ENCODE assay signal across 13 mouse cellular contexts in the genomic region with DNA sequence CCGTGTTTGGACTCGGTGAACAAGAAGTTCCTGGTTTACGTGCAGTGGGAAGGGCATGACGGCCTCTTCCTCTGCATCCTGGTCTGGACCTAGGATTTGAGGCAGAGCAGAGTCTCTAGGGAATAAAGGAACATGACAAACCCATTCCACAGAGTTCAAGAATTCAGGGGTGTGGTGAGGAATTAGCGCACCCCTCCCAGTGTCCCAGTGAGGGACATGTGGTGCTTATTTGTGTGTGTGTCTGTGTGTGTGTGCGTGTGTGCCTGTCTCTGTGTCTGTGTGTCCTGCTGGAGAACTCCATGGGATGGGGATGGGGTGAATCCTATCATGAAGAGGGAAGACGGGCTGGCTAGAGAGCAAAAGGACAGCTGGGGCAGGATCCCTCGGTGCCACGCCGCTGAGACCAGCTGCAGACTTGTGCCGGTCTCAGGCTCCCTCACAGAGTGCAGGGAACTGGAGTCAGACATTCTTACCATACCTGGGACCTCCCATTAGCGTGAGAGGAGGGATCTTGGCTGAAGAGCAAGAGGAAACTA. TPM values are rescaled to one million over a fixed set of nuclear protein-coding genes. Genes with fewer than 3 reads are reported as not detected.
DNase-seq lines count a peak whose midpoint lies in the region; ATAC-seq and TF ChIP-seq lines count a peak whose summit lies in the region.
"Had no signal": no experiment of that assay in that cellular context is flagged by ENCODE, and none has a peak within 500 bp of the region (broad histone marks: within the 10 kb centered on the region; RNA-seq: fewer than 3 reads in every experiment).

No protein-coding gene starts in this region.

- TF ChIP-seq CTCF in gastrocnemius, adult 2 months (IDR thresholded peaks at IDR 0.05): no peak
- TF ChIP-seq CTCF in stomach, postnatal 0 days (IDR thresholded peaks at IDR 0.05; ENCODE audit: low read depth): no peak

- H3K36me3 ChIP-seq in stomach, embryonic 15.5 days: no peaks in the 10 kb centered on the region
- H3K36me3 ChIP-seq in stomach, postnatal 0 days (ENCODE audit: control insufficient read depth, insufficient read depth, low read length): no peaks in the 10 kb centered on the region
- H3K36me3 ChIP-seq in hindbrain, embryonic 12.5 days: no peaks in the 10 kb centered on the region

- H3K9me3 ChIP-seq in stomach, embryonic 15.5 days: no peaks in the 10 kb centered on the region
- H3K9me3 ChIP-seq in stomach, postnatal 0 days (ENCODE audit: control insufficient read depth, low read length): no peaks in the 10 kb centered on the region
- H3K9me3 ChIP-seq in hindbrain, embryonic 12.5 days (replicated peaks): no peaks in the 10 kb centered on the region

- no peak for TF ChIP-seq EP300 in stomach, postnatal 0 days (optimal IDR thresholded peaks at IDR 0.05)

- DNase-seq in gastrocnemius, adult 2 months: peak; percentile 68
- DNase-seq in gastrocnemius, postnatal 10 days: no peak
- DNase-seq in stomach, postnatal 0 days (ENCODE audit: low spot score): no peak
- DNase-seq in kidney, postnatal 25 days: peak; percentile 40 to 62
- DNase-seq in left cerebral cortex, postnatal 4 days: no peak
- DNase-seq: adrenal gland, postnatal 14 days; lung, postnatal 4 days had no signal

- intact Hi-C loops in gastrocnemius, adult 2 months (cut with DNase I): no loop called here
- intact Hi-C loops in left cerebral cortex, postnatal 4 days (cut with DNase I): no loop called here

- no peak overlapping the region for H3K9ac ChIP-seq in stomach, embryonic 15.5 days
- H3K9ac ChIP-seq in stomach, postnatal 0 days (ENCODE audit: low read length): no peak overlapping the region
- H3K9ac ChIP-seq in hindbrain, embryonic 12.5 days: no peak overlapping the region

- 67% methylated on average over 12 of the region's 12 CpGs for WGBS in stomach, embryonic 15.5 days
- WGBS in stomach, postnatal 0 days: 62% methylated on average over 12 of the region's 12 CpGs
- WGBS in hindbrain, embryonic 12.5 days: 70% methylated on average over 12 of the region's 12 CpGs

- no peak for ATAC-seq in stomach, embryonic 15.5 days (ENCODE audit: insufficient read depth, low FRiP score, low read depth)
- no peak; the same call in 1 of the 2 replicates for ATAC-seq in stomach, postnatal 0 days (ENCODE audit: low FRiP score, low TSS enrichment)
- ATAC-seq in frontal cortex, adult (ENCODE audit: low TSS enrichment): no peak
- ATAC-seq in hindbrain, embryonic 12.5 days (ENCODE audit: low FRiP score): no peak

- peaks cover 24% of the 10 kb centered on the region for H3K4me1 ChIP-seq in stomach, embryonic 15.5 days
- no peaks in the 10 kb centered on the region; the same call in 1 of the 2 replicates for H3K4me1 ChIP-seq in stomach, postnatal 0 days (replicated peaks; ENCODE audit: control insufficient read depth, insufficient read depth)
- H3K4me1 ChIP-seq in hindbrain, embryonic 12.5 days: 0 out of 2 replicates have a peak, but pooled peaks cover 3% of the 10 kb centered on the region

- no peak overlapping the region for H3K4me3 ChIP-seq in gastrocnemius, adult 2 months
- no peak overlapping the region for H3K4me3 ChIP-seq in stomach, embryonic 15.5 days (replicated peaks)
- H3K4me3 ChIP-seq in stomach, postnatal 0 days (ENCODE audit: low read depth, low read length): no peak overlapping the region
- H3K4me3 ChIP-seq in hindbrain, embryonic 12.5 days: no peak overlapping the region

- no peak overlapping the region for H3K4me2 ChIP-seq in stomach, embryonic 15.5 days
- no peak overlapping the region for H3K4me2 ChIP-seq in stomach, postnatal 0 days (replicated peaks; ENCODE audit: low read depth)
- H3K4me2 ChIP-seq in hindbrain, embryonic 12.5 days (replicated peaks): no peak overlapping the region

- H3K27ac ChIP-seq in gastrocnemius, adult 2 months: peak overlapping the region; percentile 63
- H3K27ac ChIP-seq in stomach, embryonic 15.5 days: peak overlapping the region; percentile 12; the same call in 1 of the 2 replicates
- no peak overlapping the region for H3K27ac ChIP-seq in stomach, postnatal 0 days (replicated peaks)
- no peak overlapping the region for H3K27ac ChIP-seq in hindbrain, embryonic 12.5 days

- H3K27me3 ChIP-seq in stomach, embryonic 15.5 days (replicated peaks): peaks cover 12% of the 10 kb centered on the region; the same call in 1 of the 2 replicates
- no peaks in the 10 kb centered on the region for H3K27me3 ChIP-seq in stomach, postnatal 0 days (ENCODE audit: control insufficient read depth, insufficient read depth, low read length)
- H3K27me3 ChIP-seq in hindbrain, embryonic 12.5 days: peaks cover 56% of the 10 kb centered on the region

RNA-seq across cellular contexts. Expression of a gene that starts 13.1 kb away (rescaled TPM):
- total RNA-seq in gastrocnemius, adult 2 months (2021): 10 to 100 TPM; 29.1 to 54.8 TPM
- 10 to 100 TPM; 37.0 to 47.7 TPM for total RNA-seq in gastrocnemius, postnatal 10 days (2021)
- 8.5 and 13.5 TPM in 2 replicates for polyA plus RNA-seq in stomach, embryonic 15.5 days (2015; fragmentation: Nextera tagmentation; extraction: Ambion mirVana)
- polyA plus RNA-seq in stomach, postnatal 0 days (2015; fragmentation: Nextera tagmentation; extraction: Ambion mirVana): 14.5 and 15.6 TPM in 2 replicates
- under 1 TPM; 0.38 to 0.50 TPM for total RNA-seq in left cerebral cortex, postnatal 4 days (2021)
- polyA plus RNA-seq in hindbrain, embryonic 12.5 days (2016; fragmentation: Nextera tagmentation; extraction: Ambion mirVana): 3.7 and 4.1 TPM in 2 replicates

RNA-seq across cellular contexts. Expression of a gene that starts 30.2 kb away (rescaled TPM):
- total RNA-seq in gastrocnemius, adult 2 months (2021): under 1 TPM; 0.20 to 0.33 TPM
- total RNA-seq in gastrocnemius, postnatal 10 days (2021): 1 to 10 TPM; 4.7 to 6.5 TPM
- 25.4 and 30.3 TPM in 2 replicates for polyA plus RNA-seq in stomach, embryonic 15.5 days (2015; fragmentation: Nextera tagmentation; extraction: Ambion mirVana)
- polyA plus RNA-seq in stomach, postnatal 0 days (2015; fragmentation: Nextera tagmentation; extraction: Ambion mirVana): 12.5 and 14.4 TPM in 2 replicates
- total RNA-seq in left cerebral cortex, postnatal 4 days (2021): 1 to 10 TPM; 2.2 to 2.8 TPM
- polyA plus RNA-seq in hindbrain, embryonic 12.5 days (2016; fragmentation: Nextera tagmentation; extraction: Ambion mirVana): 9.4 and 14.3 TPM in 2 replicates
- total RNA-seq: adrenal gland, postnatal 14 days; common myeloid progenitor, adult 5-6 weeks; liver, adult 2 months had no signal
- polyA plus RNA-seq: liver, adult 2 months had no signal

RNA-seq across cellular contexts. Expression of a gene that starts 38.6 kb away (rescaled TPM):
- total RNA-seq in gastrocnemius, adult 2 months (2021): 1 to 10 TPM in 1 of 2 experiments, under 1 TPM in 1; 0.56 to 1.5 TPM
- total RNA-seq in gastrocnemius, postnatal 10 days (2021): 10 to 100 TPM; 20.3 to 26.0 TPM
- 8.5 and 8.7 TPM in 2 replicates for polyA plus RNA-seq in stomach, embryonic 15.5 days (2015; fragmentation: Nextera tagmentation; extraction: Ambion mirVana)
- polyA plus RNA-seq in stomach, postnatal 0 days (2015; fragmentation: Nextera tagmentation; extraction: Ambion mirVana): 7.3 and 8.6 TPM in 2 replicates
- 1 to 10 TPM in 1 of 2 experiments, under 1 TPM in 1; 0.62 to 1.6 TPM for total RNA-seq in left cerebral cortex, postnatal 4 days (2021)
- polyA plus RNA-seq in hindbrain, embryonic 12.5 days (2016; fragmentation: Nextera tagmentation; extraction: Ambion mirVana): 4.9 and 5.1 TPM in 2 replicates

RNA-seq across cellular contexts. Expression of a gene that starts 48.8 kb away (rescaled TPM):
- not detected for total RNA-seq in gastrocnemius, adult 2 months (2021)
- total RNA-seq in gastrocnemius, postnatal 10 days (2021): under 1 TPM in 1 of 2 experiments, not detected in 1; 0.70 TPM
- 1.4 and 1.7 TPM in 2 replicates for polyA plus RNA-seq in stomach, embryonic 15.5 days (2015; fragmentation: Nextera tagmentation; extraction: Ambion mirVana)
- 2.2 TPM in 2 replicates for polyA plus RNA-seq in stomach, postnatal 0 days (2015; fragmentation: Nextera tagmentation; extraction: Ambion mirVana)
- total RNA-seq in left cerebral cortex, postnatal 4 days (2021): 1 to 10 TPM; 1.4 to 4.0 TPM
- polyA plus RNA-seq in hindbrain, embryonic 12.5 days (2016; fragmentation: Nextera tagmentation; extraction: Ambion mirVana): 0.45 and 0.74 TPM in 2 replicates
- total RNA-seq: common myeloid progenitor, adult 5-6 weeks; heart, postnatal 14 days; liver, adult 2 months had no signal
- polyA plus RNA-seq: liver, adult 2 months had no signal

Comparison
In these comparisons a context has a peak if more than half of its experiments do, and no peak if none do; other contexts are left out.
1. DNase-seq: peak in gastrocnemius, adult 2 months (single experiment) and kidney, postnatal 25 days (2 of 2); none in gastrocnemius, postnatal 10 days (single experiment), stomach, postnatal 0 days (single experiment) and left cerebral cortex, postnatal 4 days (single experiment).
2. H3K27ac ChIP-seq: peak in gastrocnemius, adult 2 months (single experiment) and stomach, embryonic 15.5 days (single experiment); none in stomach, postnatal 0 days (single experiment) and hindbrain, embryonic 12.5 days (single experiment).
3. RNA of a gene that starts 38.6 kb away (total RNA-seq): 20.3 to 26.0 TPM in gastrocnemius, postnatal 10 days; 0.62 to 1.6 TPM in left cerebral cortex, postnatal 4 days and 0.56 to 1.5 TPM in gastrocnemius, adult 2 months; every median in the first group is over 4 times any median in the second.
4. RNA of a gene that starts 13.1 kb away (total RNA-seq): 29.1 to 54.8 TPM in gastrocnemius, adult 2 months and 37.0 to 47.7 TPM in gastrocnemius, postnatal 10 days; 0.38 to 0.50 TPM in left cerebral cortex, postnatal 4 days; every median in the first group is over 10 times any median in the second.